Mouse (Mus musculus) lung, embryonic 16.5 days (tissue): ENCODE measurements around the gene Zbtb32. TPM values are rescaled to one million over a fixed set of nuclear protein-coding genes. Genes with fewer than 3 reads are reported as not detected.
A peak's percentile ranks its signal among the peaks of the same experiment; 100 is the strongest.

Experiments used
- ATAC-seq: fragments of 200-750 bp; cut with Nextera tagmentation; 2 replicates; pipeline ENCODE4 v1.8.0; 2017; ENCODE audit warnings: low read depth, mild to moderate bottlenecking, moderate library complexity
- H3K27ac ChIP-seq: fragments of 300-500 bp; sonication (generic); 2 replicates; pipeline ENCODE4 v1.5.1; 2014; ENCODE audit warnings: mild to moderate bottlenecking, control low read depth, low read length
- H3K27me3 ChIP-seq: fragments of 300-500 bp; sonication (generic); 2 replicates; pipeline ENCODE4 v1.6.1; 2014; ENCODE audit warnings: low read depth, low read length, mixed read lengths; ENCODE audit not compliant: control insufficient read depth, insufficient read depth
- H3K36me3 ChIP-seq: fragments of 300-500 bp; sonication (generic); 2 replicates; pipeline ENCODE4 v1.6.1; 2014; ENCODE audit warnings: low read length; ENCODE audit not compliant: control insufficient read depth, insufficient read depth
- H3K4me1 ChIP-seq: fragments of 300-500 bp; sonication (generic); replicated peaks from 2 replicates; pipeline ENCODE4 v1.6.1; 2014; ENCODE audit warnings: low read length, mixed read lengths; ENCODE audit not compliant: control insufficient read depth, insufficient read depth
- H3K4me2 ChIP-seq: fragments of 300-500 bp; sonication (generic); 2 replicates; pipeline ENCODE4 v1.6.1; 2014; ENCODE audit warnings: low read depth, low read length, control low read depth
- H3K4me3 ChIP-seq: fragments of 300-500 bp; sonication (generic); 2 replicates; pipeline ENCODE4 v1.5.1; 2014; ENCODE audit warnings: mild to moderate bottlenecking, low read length, control low read depth
- H3K9ac ChIP-seq: fragments of 300-500 bp; sonication (generic); 2 replicates; pipeline ENCODE4 v1.6.1; 2014; ENCODE audit warnings: low read length, control low read depth
- H3K9me3 ChIP-seq: fragments of 300-500 bp; sonication (generic); 2 replicates; pipeline ENCODE4 v1.6.1; 2016; ENCODE audit warnings: low read length; ENCODE audit not compliant: control insufficient read depth
- WGBS: fragments of 180-500 bp; shearing (Covaris S2); extraction: QIAGEN DNeasy Blood & Tissue Kit; methylation state at CpG from one replicate; pipeline ENCODE4 v1.1.7; 2014; 5-methylcytosine and 5-hydroxymethylcytosine counted together
- polyA plus RNA-seq: library from polyadenylated mRNA; unstranded; fragments of >200 nt; fragmentation: Nextera tagmentation; extraction: Ambion mirVana; gene quantifications from 2 replicates; pipeline ENCODE4 v1.2.1, GENCODE M21; 2015

Zbtb32 gene
- 4.5 and 4.6 TPM in 2 replicates for polyA plus RNA-seq

- Histone ChIP-seq H3K9me3 (no peaks in the 10 kb centered on the region), H3K27ac (peak within 1 kb of the TSS; percentile 96), H3K4me1 (peaks cover 9% of the 10 kb centered on the region), H3K27me3 (no peaks in the 10 kb centered on the region), H3K4me3 (peak within 1 kb of the TSS; percentile 12; the same call in 1 of the 2 replicates), H3K36me3 (no peaks in the 10 kb centered on the region), H3K4me2 (peak within 1 kb of the TSS; percentile 36), H3K9ac (peak within 1 kb of the TSS; percentile 39; the same call in 1 of the 2 replicates)
- WGBS: 92% methylated on average over 12 of the region's 12 CpGs
- ATAC-seq: no peak
Measured at GRCm38 (mm10) chr7:30598786-30599185, at the start of gene Zbtb32. Gene Zbtb32 (minus strand): TSS chr7:30598909.

- Histone ChIP-seq H3K4me2 (no peak overlapping the region), H3K36me3 (peaks cover 25% of the 10 kb centered on the region), H3K9ac (no peak overlapping the region), H3K27me3 (peaks cover 27% of the 10 kb centered on the region), H3K27ac (no peak overlapping the region), H3K4me1 (no peaks in the 10 kb centered on the region; the same call in 1 of the 2 replicates), H3K9me3 (no peaks in the 10 kb centered on the region), H3K4me3 (no peak overlapping the region)
- ATAC-seq: no peak
- WGBS: 8% methylated on average over 4 of the region's 4 CpGs
Measured at GRCm38 (mm10) chr7:30639083-30639482, 40.4 kb upstream of the Zbtb32 start.

DNA sequence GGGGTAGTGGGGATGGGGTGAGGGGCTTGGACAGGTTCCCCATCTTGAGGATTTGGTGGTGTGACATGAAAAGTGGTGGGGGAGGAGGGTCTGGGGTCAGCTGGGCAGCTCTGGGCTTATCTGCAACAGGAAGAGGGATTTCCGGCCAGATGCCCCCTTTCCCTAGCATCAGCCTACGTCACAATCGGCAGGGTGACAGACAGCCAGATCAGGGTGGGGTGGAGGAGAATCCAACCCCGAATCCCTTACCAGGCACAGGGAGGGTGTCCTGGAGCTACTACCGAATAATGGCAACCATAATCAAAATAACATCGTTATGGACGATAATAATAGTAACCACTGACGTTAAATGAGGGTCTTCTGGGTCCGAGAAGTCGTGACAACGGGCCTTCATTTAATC lies 37.7 kb upstream of the Zbtb32 start:
- 23% methylated on average over 11 of the region's 11 CpGs for WGBS
- Histone ChIP-seq H3K9ac (no peak overlapping the region), H3K4me3 (no peak overlapping the region), H3K27ac (no peak overlapping the region), H3K36me3 (peaks cover 8% of the 10 kb centered on the region), H3K9me3 (no peaks in the 10 kb centered on the region), H3K27me3 (peaks cover 46% of the 10 kb centered on the region), H3K4me1 (no peaks in the 10 kb centered on the region; the same call in 1 of the 2 replicates), H3K4me2 (no peak overlapping the region)
- ATAC-seq: no peak

DNA sequence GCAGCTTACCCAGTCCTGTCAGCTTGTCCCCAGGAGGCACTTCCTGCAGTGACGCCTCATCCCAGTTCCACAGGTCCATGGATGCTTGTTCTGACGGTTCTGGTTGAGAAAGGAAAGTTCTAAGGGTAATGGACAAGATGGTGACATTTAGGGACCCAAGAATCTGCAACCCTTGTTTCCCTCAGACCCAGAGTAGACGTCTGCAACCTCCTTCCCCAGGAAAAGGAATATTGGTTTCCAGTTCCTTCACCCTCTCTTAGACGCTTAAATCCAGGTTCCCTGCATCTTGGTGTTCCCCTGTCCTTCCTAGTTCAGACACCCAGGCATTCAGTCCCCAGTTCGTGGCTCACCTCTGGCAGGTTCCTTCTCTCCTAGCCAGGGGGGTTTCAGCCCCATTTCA lies 37.0 kb upstream of the Zbtb32 start, which contains the start of gene Etv2:
Etv2 (minus strand) TSS at position 101 of the 400 bp plus-strand sequence.
- H3K4me3 ChIP-seq: peak within 1 kb of the TSS; percentile 9; the same call in 1 of the 2 replicates
- 1% methylated on average over 5 of the region's 5 CpGs for WGBS

GRCm38 (mm10) chr7:30634621-30635020 lies 35.9 kb upstream of the Zbtb32 start:
- Histone ChIP-seq H3K4me2 (peak overlapping the region; percentile 26), H3K4me3 (peak overlapping the region; percentile 9; the same call in 1 of the 2 replicates), H3K4me1 (no peaks in the 10 kb centered on the region; the same call in 1 of the 2 replicates), H3K27me3 (peaks cover 48% of the 10 kb centered on the region), H3K27ac (no peak overlapping the region), H3K9ac (no peak overlapping the region), H3K36me3 (no peaks in the 10 kb centered on the region), H3K9me3 (no peaks in the 10 kb centered on the region)
- WGBS: under 1% methylated on average over 20 of the region's 20 CpGs
- peak; percentile 70 for ATAC-seq

More for the DNA sequence above, 37.0 kb upstream of the Zbtb32 start, which contains the start of gene Etv2:
- no peaks in the 10 kb centered on the region for H3K9me3 ChIP-seq
- no peak for ATAC-seq
- H3K4me2 ChIP-seq: peak within 1 kb of the TSS; percentile 26
- no peak within 1 kb of the TSS for H3K27ac ChIP-seq
- peaks cover 48% of the 10 kb centered on the region for H3K27me3 ChIP-seq
- peaks cover 4% of the 10 kb centered on the region; the same call in 1 of the 2 replicates for H3K36me3 ChIP-seq
- no peak within 1 kb of the TSS for H3K9ac ChIP-seq
- no peaks in the 10 kb centered on the region; the same call in 1 of the 2 replicates for H3K4me1 ChIP-seq

- Histone ChIP-seq H3K36me3 (no peaks in the 10 kb centered on the region), H3K9me3 (no peaks in the 10 kb centered on the region), H3K4me1 (no peaks in the 10 kb centered on the region; the same call in 1 of the 2 replicates), H3K27ac (no peak overlapping the region), H3K27me3 (peaks cover 48% of the 10 kb centered on the region), H3K4me3 (peak overlapping the region; percentile 3; the same call in 1 of the 2 replicates), H3K4me2 (no peak overlapping the region), H3K9ac (no peak overlapping the region)
- WGBS: 3% methylated on average over 26 of the region's 27 CpGs
- no peak for ATAC-seq
Measured at GRCm38 (mm10) chr7:30633762-30634412, 35.2 kb upstream of the Zbtb32 start.

- no peaks in the 10 kb centered on the region for H3K9me3 ChIP-seq
- peaks cover 20% of the 10 kb centered on the region for H3K27me3 ChIP-seq
- no peak overlapping the region for H3K4me3 ChIP-seq
- H3K4me1 ChIP-seq: peaks cover 9% of the 10 kb centered on the region
- no peak overlapping the region for H3K9ac ChIP-seq
- peaks cover 3% of the 10 kb centered on the region; the same call in 1 of the 2 replicates for H3K36me3 ChIP-seq
- no peak overlapping the region for H3K27ac ChIP-seq
- H3K4me2 ChIP-seq: no peak overlapping the region
- ATAC-seq: no peak
Measured at GRCm38 (mm10) chr7:30629013-30629412, 30.3 kb upstream of the Zbtb32 start.

GRCm38 (mm10) chr7:30626647-30627046 lies 27.9 kb upstream of the Zbtb32 start:
- ATAC-seq: no peak
- peaks cover 2% of the 10 kb centered on the region; the same call in 1 of the 2 replicates for H3K27me3 ChIP-seq
- no peak overlapping the region for H3K4me3 ChIP-seq
- no peak overlapping the region for H3K27ac ChIP-seq
- H3K36me3 ChIP-seq: peaks cover 25% of the 10 kb centered on the region
- H3K9me3 ChIP-seq: no peaks in the 10 kb centered on the region
- WGBS: 79% methylated on average over 5 of the region's 5 CpGs
- peaks cover 9% of the 10 kb centered on the region for H3K4me1 ChIP-seq
- H3K9ac ChIP-seq: no peak overlapping the region
- peak overlapping the region; percentile 62; the same call in 1 of the 2 replicates for H3K4me2 ChIP-seq

GRCm38 (mm10) chr7:30625530-30626384 lies 27.0 kb upstream of the Zbtb32 start, which contains the start of gene Cox6b1:
Gene Cox6b1 (minus strand): TSS chr7:30626151.
- Histone ChIP-seq H3K27ac (0 out of 2 replicates have a peak within 1 kb of the TSS, but pooled peaks have one; percentile 20), H3K4me2 (peak within 1 kb of the TSS; percentile 86), H3K9ac (peak within 1 kb of the TSS; percentile 85), H3K4me1 (peaks cover 9% of the 10 kb centered on the region), H3K4me3 (peak within 1 kb of the TSS; percentile 79), H3K27me3 (no peaks in the 10 kb centered on the region), H3K9me3 (no peaks in the 10 kb centered on the region), H3K36me3 (peaks cover 25% of the 10 kb centered on the region)
- ATAC-seq: peak; percentile 96
- 1% methylated on average over 44 of the region's 44 CpGs for WGBS
